Mouse (Mus musculus): ENCODE data around the gene Csrnp3. TPM values are rescaled to one million over a fixed set of nuclear protein-coding genes. Genes with fewer than 3 reads are reported as not detected.
"Not testable (repeated sequence)": the region's sequence is repeated elsewhere in the genome, so short reads cannot be mapped to it uniquely, and the experiment has no call there.

Gene Csrnp3
- polyA plus RNA-seq, 1 experiment from 2014 or later = 2.7 TPM

GRCm38 (mm10) chr2:65841606-65842005, 4.0 kb upstream of the Csrnp3 start:
- Histone ChIP-seq H3K9me3 (no peaks in the 10 kb centered on the region), H3K4me2 (no peak overlapping the region), H3K36me3 (no peaks in the 10 kb centered on the region), H3K4me1 (no peaks in the 10 kb centered on the region), H3K4me3 (replicated peaks) (no peak overlapping the region), H3K9ac (no peak overlapping the region), H3K27me3 (replicated peaks) (no peaks in the 10 kb centered on the region), H3K27ac (no peak overlapping the region)
- 33% methylated on average over 3 of the region's 3 CpGs for WGBS
- no peak for ATAC-seq (ENCODE audit: insufficient read depth, low FRiP score, low read depth)

GRCm38 (mm10) chr2:65842356-65842755, 3.2 kb upstream of the Csrnp3 start:
- Histone ChIP-seq H3K4me1 (no peaks in the 10 kb centered on the region), H3K9ac (no peak overlapping the region), H3K4me3 (replicated peaks) (no peak overlapping the region), H3K9me3 (no peaks in the 10 kb centered on the region), H3K36me3 (no peaks in the 10 kb centered on the region), H3K4me2 (no peak overlapping the region), H3K27me3 (replicated peaks) (no peaks in the 10 kb centered on the region), H3K27ac (no peak overlapping the region)
- WGBS = 26% methylated on average over 3 of the region's 3 CpGs
- no peak for ATAC-seq (ENCODE audit: insufficient read depth, low FRiP score, low read depth)

DNA sequence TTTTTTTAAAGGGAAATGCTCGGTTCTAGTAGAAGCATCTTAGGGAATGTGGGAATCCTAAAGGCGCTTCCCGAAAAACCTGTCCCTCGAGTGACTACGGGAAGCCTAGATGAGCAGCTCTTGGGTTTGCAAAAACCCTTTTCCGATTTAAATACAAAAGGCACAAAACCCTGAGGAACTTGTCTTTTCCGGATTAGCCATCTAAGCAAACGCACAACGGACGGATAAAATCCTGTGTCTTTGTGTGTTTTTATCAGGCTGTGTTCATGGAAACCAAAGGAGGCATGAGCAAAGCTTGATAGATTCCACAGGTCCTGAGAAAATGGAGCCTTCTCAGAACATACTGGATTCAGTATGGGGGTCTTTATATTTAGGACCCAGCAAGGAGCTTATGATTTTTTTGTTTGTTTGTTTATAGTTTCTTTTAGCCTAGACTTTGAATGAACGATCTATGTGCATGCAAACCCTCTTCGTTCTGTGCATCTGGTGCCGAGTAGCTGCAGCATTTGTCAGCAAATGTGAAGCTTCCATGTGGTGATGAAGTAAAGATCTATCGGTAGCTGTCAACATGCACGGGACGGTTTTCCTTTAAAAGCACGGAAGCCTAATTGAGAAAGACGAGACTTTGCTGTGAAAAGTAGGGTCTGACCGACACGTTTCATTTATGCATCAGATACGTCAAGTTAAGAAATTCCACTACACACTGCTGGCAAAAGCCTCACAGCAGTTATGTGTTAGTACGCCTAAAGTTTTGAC, 611 bp downstream of the Csrnp3 start:
- Histone ChIP-seq H3K4me1 (no peaks in the 10 kb centered on the region), H3K36me3 (no peaks in the 10 kb centered on the region), H3K4me3 (replicated peaks) (peak overlapping the region; percentile 44), H3K9me3 (no peaks in the 10 kb centered on the region), H3K27me3 (replicated peaks) (no peaks in the 10 kb centered on the region), H3K4me2 (peak overlapping the region; percentile 61), H3K9ac (no peak overlapping the region), H3K27ac (no peak overlapping the region)
- WGBS = 2% methylated on average over 22 of the region's 22 CpGs
- ATAC-seq (ENCODE audit: insufficient read depth, low FRiP score, low read depth) = no peak

GRCm38 (mm10) chr2:65847463-65848110, 2.0 kb downstream of the Csrnp3 start:
- Histone ChIP-seq H3K9me3 (no peaks in the 10 kb centered on the region), H3K4me1 (no peaks in the 10 kb centered on the region), H3K36me3 (no peaks in the 10 kb centered on the region), H3K4me2 (no peak overlapping the region), H3K27ac (no peak overlapping the region), H3K9ac (no peak overlapping the region), H3K4me3 (replicated peaks) (no peak overlapping the region), H3K27me3 (replicated peaks) (no peaks in the 10 kb centered on the region)
- 52% methylated on average over 7 of the region's 7 CpGs for WGBS
- ATAC-seq (ENCODE audit: insufficient read depth, low FRiP score, low read depth) = no peak

DNA sequence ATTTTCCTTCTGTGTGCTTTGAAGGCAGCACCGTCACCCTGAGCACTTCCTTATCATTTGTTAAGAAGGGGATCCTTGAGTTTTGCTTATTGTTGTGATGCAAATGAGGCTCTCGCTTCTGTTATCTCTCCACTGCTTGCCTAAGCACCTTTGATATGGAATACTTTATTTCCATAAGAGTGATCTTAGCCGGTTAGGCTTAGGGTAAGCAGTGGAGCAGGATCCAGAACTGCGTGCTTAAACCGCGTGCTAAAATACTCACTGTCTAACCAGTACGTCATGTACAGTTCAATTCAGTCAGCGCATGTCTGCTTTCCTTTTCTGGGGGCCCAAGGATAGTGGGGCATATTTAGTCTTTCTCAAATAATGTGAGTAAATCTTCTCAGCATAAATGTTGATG, 3.1 kb downstream of the Csrnp3 start:
- Histone ChIP-seq H3K9me3 (no peaks in the 10 kb centered on the region), H3K36me3 (no peaks in the 10 kb centered on the region), H3K4me1 (no peaks in the 10 kb centered on the region), H3K27ac (no peak overlapping the region), H3K9ac (no peak overlapping the region), H3K4me3 (replicated peaks) (no peak overlapping the region), H3K4me2 (no peak overlapping the region), H3K27me3 (replicated peaks) (no peaks in the 10 kb centered on the region)
- WGBS = 59% methylated on average over 8 of the region's 8 CpGs
- ATAC-seq (ENCODE audit: insufficient read depth, low FRiP score, low read depth) = no peak

DNA sequence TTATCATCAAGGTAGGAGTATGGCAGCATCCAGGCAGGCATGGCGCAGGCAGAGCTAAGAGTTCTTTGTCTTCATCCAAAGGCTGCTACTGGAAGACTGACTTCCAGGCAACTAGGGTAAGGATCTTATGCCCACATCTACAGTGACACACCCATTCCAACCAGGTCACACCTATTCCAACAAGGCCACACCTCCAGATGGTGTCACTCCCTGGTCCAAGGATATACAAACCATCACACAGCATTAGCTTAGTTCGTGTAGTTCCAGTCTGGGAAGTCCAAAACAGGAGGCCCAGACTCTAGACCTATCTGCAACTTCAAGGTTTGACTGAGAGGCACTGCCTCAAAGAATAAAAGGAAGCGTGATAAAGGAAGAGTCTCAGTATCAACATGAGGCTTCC, 4.7 kb downstream of the Csrnp3 start:
- ATAC-seq (ENCODE audit: insufficient read depth, low FRiP score, low read depth); H3K9me3 ChIP-seq; H3K27ac ChIP-seq; H3K4me1 ChIP-seq; H3K36me3 ChIP-seq; H3K4me3 ChIP-seq (replicated peaks); H3K4me2 ChIP-seq; H3K9ac ChIP-seq; H3K27me3 ChIP-seq (replicated peaks): not testable (repeated sequence)
- 85% methylated on average over 3 of the region's 3 CpGs for WGBS

GRCm38 (mm10) chr2:65856791-65857190, 11.2 kb downstream of the Csrnp3 start:
- Histone ChIP-seq H3K9me3 (no peaks in the 10 kb centered on the region), H3K4me3 (replicated peaks) (no peak overlapping the region), H3K9ac (no peak overlapping the region), H3K36me3 (no peaks in the 10 kb centered on the region), H3K4me1 (no peaks in the 10 kb centered on the region), H3K4me2 (no peak overlapping the region), H3K27ac (no peak overlapping the region), H3K27me3 (replicated peaks) (no peaks in the 10 kb centered on the region)
- 86% methylated on average over 5 of the region's 5 CpGs for WGBS
- no peak for ATAC-seq (ENCODE audit: insufficient read depth, low FRiP score, low read depth)

GRCm38 (mm10) chr2:65859767-65860727, 14.5 kb downstream of the Csrnp3 start:
- Histone ChIP-seq H3K36me3 (no peaks in the 10 kb centered on the region), H3K4me2 (no peak overlapping the region), H3K27ac (no peak overlapping the region), H3K9ac (no peak overlapping the region), H3K4me1 (no peaks in the 10 kb centered on the region), H3K27me3 (replicated peaks) (no peaks in the 10 kb centered on the region), H3K9me3 (no peaks in the 10 kb centered on the region), H3K4me3 (replicated peaks) (no peak overlapping the region)
- no peak for ATAC-seq (ENCODE audit: insufficient read depth, low FRiP score, low read depth)
- 85% methylated on average over 18 of the region's 18 CpGs for WGBS

DNA sequence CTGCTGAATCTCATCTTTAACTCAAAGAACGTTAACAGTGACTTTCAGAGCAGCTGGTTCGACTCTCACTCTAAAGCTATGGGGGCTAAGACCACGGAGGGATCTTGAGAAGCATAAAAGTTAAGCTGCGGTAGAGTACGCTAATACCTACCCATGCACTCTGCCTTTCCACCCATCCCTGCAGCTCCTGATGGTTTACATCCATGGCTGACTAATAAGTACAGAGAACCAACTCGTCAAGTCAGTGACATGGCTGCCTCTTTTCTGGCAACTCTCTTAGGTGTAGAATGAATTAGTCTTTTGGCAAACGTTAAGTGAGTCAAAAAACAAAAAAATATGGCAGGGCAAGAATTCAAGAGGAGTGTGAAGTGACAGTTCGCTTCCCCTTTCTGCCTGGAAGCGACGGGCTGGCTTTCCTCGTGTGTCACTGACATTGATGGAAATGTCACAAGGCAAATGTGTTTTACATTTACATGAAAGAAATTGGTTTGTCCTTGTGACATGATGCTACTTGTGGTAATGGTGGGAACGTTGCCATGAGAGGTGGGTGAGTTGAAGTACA, 19.3 kb downstream of the Csrnp3 start:
- 61% methylated on average over 12 of the region's 12 CpGs for WGBS
- Histone ChIP-seq H3K27me3 (replicated peaks) (no peaks in the 10 kb centered on the region), H3K36me3 (no peaks in the 10 kb centered on the region), H3K4me1 (no peaks in the 10 kb centered on the region), H3K4me2 (no peak overlapping the region), H3K9ac (no peak overlapping the region), H3K4me3 (replicated peaks) (no peak overlapping the region), H3K9me3 (no peaks in the 10 kb centered on the region), H3K27ac (no peak overlapping the region)
- ATAC-seq (ENCODE audit: insufficient read depth, low FRiP score, low read depth) = no peak

- no peak for ATAC-seq (ENCODE audit: insufficient read depth, low FRiP score, low read depth)
- 68% methylated on average over 12 of the region's 12 CpGs for WGBS
- Histone ChIP-seq H3K27ac (no peak overlapping the region), H3K4me3 (replicated peaks) (no peak overlapping the region), H3K9me3 (no peaks in the 10 kb centered on the region), H3K4me1 (0 out of 2 replicates have a peak, but pooled peaks cover 2% of the 10 kb centered on the region), H3K36me3 (no peaks in the 10 kb centered on the region), H3K4me2 (no peak overlapping the region), H3K27me3 (replicated peaks) (no peaks in the 10 kb centered on the region), H3K9ac (no peak overlapping the region)
Observed at GRCm38 (mm10) chr2:65870919-65871582, 25.5 kb downstream of the Csrnp3 start.

DNA sequence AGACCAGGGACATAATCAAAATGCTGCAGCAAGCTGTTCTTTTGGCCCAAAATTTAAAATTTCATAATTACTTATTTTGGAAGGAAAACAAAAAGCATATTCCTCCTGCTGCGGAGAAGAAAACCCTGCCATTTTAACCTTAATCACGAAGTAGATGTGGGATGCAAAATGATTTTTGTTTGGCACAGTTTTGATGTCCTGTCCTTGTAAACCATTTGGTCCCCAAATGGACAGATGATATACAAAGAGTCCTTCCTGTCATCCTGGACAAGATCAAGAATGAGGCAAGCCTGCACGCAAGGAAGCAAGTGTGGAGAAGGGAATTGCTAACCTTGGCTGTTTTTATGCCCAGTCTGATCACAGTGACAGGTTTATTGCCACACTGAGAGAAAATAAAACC, 46.0 kb downstream of the Csrnp3 start:
- ATAC-seq (ENCODE audit: insufficient read depth, low FRiP score, low read depth) = no peak
- Histone ChIP-seq H3K36me3 (no peaks in the 10 kb centered on the region), H3K4me3 (replicated peaks) (no peak overlapping the region), H3K9ac (no peak overlapping the region), H3K4me2 (no peak overlapping the region), H3K27me3 (replicated peaks) (no peaks in the 10 kb centered on the region), H3K9me3 (no peaks in the 10 kb centered on the region), H3K27ac (no peak overlapping the region), H3K4me1 (no peaks in the 10 kb centered on the region)
- WGBS = 79% methylated on average over 3 of the region's 3 CpGs

All from stomach, embryonic 15.5 days (tissue).